Mouse (Mus musculus) lung, adult 2 months (tissue): ENCODE results near the gene Inpp4b. TPM values are rescaled to one million over a fixed set of nuclear protein-coding genes. Genes with fewer than 3 reads are reported as not detected.

Source experiments
- DNase-seq: peaks from one replicate; pipeline ENCODE4 v3.0.0; 2022
- H3K4me1 ChIP-seq: fragments of 200-500 bp; 2 replicates; pipeline ENCODE4 v1.6.1; 2011; ENCODE audit warnings: low read length; ENCODE audit not compliant: control insufficient read depth, insufficient read depth
- H3K4me3 ChIP-seq: fragments of 200-500 bp; replicated peaks from 2 replicates; pipeline ENCODE3; 2011; ENCODE audit warnings: low read depth, mild to moderate bottlenecking, control low read depth, low read length; ENCODE audit errors: extremely low read depth
- CTCF ChIP-seq: fragments of 200-500 bp; IDR thresholded peaks from 2 replicates; pipeline ENCODE4 v1.5.1; 2011; ENCODE audit warnings: mild to moderate bottlenecking, low read length, control low read depth; ENCODE audit not compliant: insufficient read depth
- POLR2A ChIP-seq: fragments of 200-500 bp; IDR thresholded peaks from 2 replicates; pipeline ENCODE4 v1.6.1; 2011; ENCODE audit warnings: low read depth, mild to moderate bottlenecking, control low read depth, low read length, borderline replicate concordance; ENCODE audit errors: extremely low read depth
- WGBS: fragments of 180-500 bp; shearing (Covaris S2); methylation state at CpG from one replicate; pipeline ENCODE4 v1.1.7; 2018; 5-methylcytosine and 5-hydroxymethylcytosine counted together
- polyA plus RNA-seq: library from polyadenylated mRNA; depleted of rRNA; stranded (reverse); fragments of >200 nt; gene quantifications from 2 replicates; pipeline ENCODE4 v1.2.3, GENCODE M21; 2012

Gene Inpp4b
- polyA plus RNA-seq, 1 experiment: 2.6 TPM

GRCm38 (mm10) chr8:81856120-81856519 is 513.8 kb downstream of the Inpp4b start:
- WGBS: 50% methylated on average over 4 of the region's 4 CpGs
- H3K4me3 ChIP-seq: no peak overlapping the region
- H3K4me1 ChIP-seq: no peaks in the 10 kb centered on the region
- no peak for DNase-seq
- TF ChIP-seq CTCF (no peak), POLR2A (no peak)

- Histone ChIP-seq H3K4me3 (no peak overlapping the region), H3K4me1 (no peaks in the 10 kb centered on the region)
- 66% methylated on average over 6 of the region's 6 CpGs for WGBS
- no peak for DNase-seq
- TF ChIP-seq CTCF (no peak), POLR2A (no peak)
Observed at GRCm38 (mm10) chr8:81856608-81857007, 514.3 kb downstream of the Inpp4b start.

GRCm38 (mm10) chr8:81858393-81858792 is 516.0 kb downstream of the Inpp4b start:
- Histone ChIP-seq H3K4me3 (no peak overlapping the region), H3K4me1 (no peaks in the 10 kb centered on the region)
- no peak for DNase-seq
- TF ChIP-seq CTCF (no peak), POLR2A (no peak)
- 89% methylated on average over 4 of the region's 4 CpGs for WGBS

- 65% methylated on average over 1 of the region's 1 CpGs for WGBS
Observed at GRCm38 (mm10) chr8:81859805-81860204, 517.4 kb downstream of the Inpp4b start.

GRCm38 (mm10) chr8:81861311-81861710 is 519.0 kb downstream of the Inpp4b start:
- DNase-seq: no peak
- no peak overlapping the region for H3K4me3 ChIP-seq
- TF ChIP-seq POLR2A (no peak), CTCF (no peak)
- H3K4me1 ChIP-seq: peaks cover 2% of the 10 kb centered on the region
- WGBS: 88% methylated on average over 8 of the region's 8 CpGs

More at GRCm38 (mm10) chr8:81859805-81860204, 517.4 kb downstream of the Inpp4b start:
- Histone ChIP-seq H3K4me1 (no peaks in the 10 kb centered on the region), H3K4me3 (no peak overlapping the region)
- TF ChIP-seq POLR2A (no peak), CTCF (no peak)
- no peak for DNase-seq

GRCm38 (mm10) chr8:81862738-81863137 is 520.4 kb downstream of the Inpp4b start:
- H3K4me3 ChIP-seq: no peak overlapping the region
- TF ChIP-seq POLR2A (no peak), CTCF (no peak)
- DNase-seq: no peak

GRCm38 (mm10) chr8:81864318-81864717 is 522.0 kb downstream of the Inpp4b start:
- TF ChIP-seq POLR2A (no peak), CTCF (no peak)
- Histone ChIP-seq H3K4me1 (peaks cover 2% of the 10 kb centered on the region), H3K4me3 (no peak overlapping the region)
- 73% methylated on average over 2 of the region's 2 CpGs for WGBS
- no peak for DNase-seq

More at GRCm38 (mm10) chr8:81862738-81863137, 520.4 kb downstream of the Inpp4b start:
- H3K4me1 ChIP-seq: peaks cover 2% of the 10 kb centered on the region

- no peak for TF ChIP-seq CTCF
- no peak for TF ChIP-seq POLR2A
- H3K4me1 ChIP-seq: peaks cover 2% of the 10 kb centered on the region
- DNase-seq: peak; percentile 12
- no peak overlapping the region for H3K4me3 ChIP-seq
- WGBS: 40% methylated on average over 3 of the region's 3 CpGs
Observed at GRCm38 (mm10) chr8:81865664-81866063, 523.3 kb downstream of the Inpp4b start.

GRCm38 (mm10) chr8:81867020-81867419 is 524.7 kb downstream of the Inpp4b start:
- Histone ChIP-seq H3K4me3 (no peak overlapping the region), H3K4me1 (peaks cover 2% of the 10 kb centered on the region)
- TF ChIP-seq POLR2A: no peak
- no peak for TF ChIP-seq CTCF
- 68% methylated on average over 3 of the region's 3 CpGs for WGBS
- DNase-seq: no peak

GRCm38 (mm10) chr8:81870466-81870865 is 528.1 kb downstream of the Inpp4b start:
- Histone ChIP-seq H3K4me1 (peaks cover under 1% of the 10 kb centered on the region; the same call in 1 of the 2 replicates), H3K4me3 (no peak overlapping the region)
- 92% methylated on average over 2 of the region's 2 CpGs for WGBS
- no peak for DNase-seq
- no peak for TF ChIP-seq CTCF
- no peak for TF ChIP-seq POLR2A
